Mouse (Mus musculus): ENCODE results near the gene Rnps1. TPM values are rescaled to one million over a fixed set of nuclear protein-coding genes. Genes with fewer than 3 reads are reported as not detected.
"Not testable (repeated sequence)": the region's sequence is repeated elsewhere in the genome, so short reads cannot be mapped to it uniquely, and the experiment has no call there.

Gene Rnps1
- total and polyA plus RNA-seq, 2 experiments: 17.3 to 37.6 TPM

DNA sequence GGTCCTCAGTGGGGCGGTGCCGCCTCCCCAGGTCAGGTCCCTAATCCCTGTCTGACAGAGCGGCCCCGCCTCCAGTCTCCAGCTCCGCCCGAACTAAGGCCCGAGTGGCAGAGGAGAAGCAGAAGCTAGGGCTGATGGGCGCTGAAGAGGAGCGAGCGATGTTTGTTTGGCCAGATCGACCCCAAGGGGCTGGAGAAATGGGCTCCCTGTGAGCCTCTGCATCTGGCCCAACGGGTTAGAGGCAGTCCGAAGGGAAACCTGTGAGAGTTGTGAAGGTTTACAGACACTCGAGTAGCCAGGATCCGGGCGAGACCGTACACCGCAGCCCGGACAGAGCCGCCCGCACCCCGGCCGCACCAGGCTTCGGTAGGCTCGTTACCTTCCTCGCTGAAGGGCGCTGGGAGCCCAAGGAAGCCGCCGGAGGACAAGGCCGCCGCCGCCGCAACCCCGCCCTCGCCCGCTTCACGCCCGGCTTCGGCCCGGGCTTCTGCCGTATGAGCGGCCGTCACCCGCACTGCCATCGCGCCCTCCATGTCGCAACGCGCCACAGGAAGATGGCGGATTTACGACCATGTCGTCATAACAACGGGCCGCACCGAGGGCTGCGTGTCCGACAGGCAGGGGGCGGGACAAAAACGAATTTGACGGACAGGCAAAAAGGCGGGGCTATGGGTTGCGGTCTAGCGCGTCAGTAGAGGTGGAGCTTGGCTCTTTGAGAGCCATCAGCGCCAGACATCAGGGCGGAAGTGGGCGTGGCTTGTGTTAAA is 40.6 kb downstream of the Rnps1 start:
- peak; percentile 97 for DNase-seq (ENCODE audit: extremely low read depth, low read depth, low spot score)
- peak overlapping the region; percentile 86 for H3K27ac ChIP-seq (replicated peaks; ENCODE audit: insufficient read depth, low read depth, low read length)
- WGBS: under 1% methylated on average over 67 of the region's 67 CpGs
- peaks cover 4% of the 10 kb centered on the region for H3K4me1 ChIP-seq (ENCODE audit: control insufficient read depth, insufficient read depth, low read length)
- TF ChIP-seq POLR2A (IDR thresholded peaks at IDR 0.05; ENCODE audit: extremely low read depth, insufficient read depth, low read length) (peak; percentile 94), CTCF (IDR thresholded peaks at IDR 0.05; ENCODE audit: low read depth, low read length) (no peak)
- peak overlapping the region; percentile 63 for H3K4me3 ChIP-seq (ENCODE audit: insufficient read depth, low read depth, low read length)
- peak overlapping the region; percentile 85 for H3K9ac ChIP-seq (ENCODE audit: low read depth, low read length)
- no peaks in the 10 kb centered on the region; the same call in 1 of the 2 replicates for H3K79me2 ChIP-seq (ENCODE audit: control insufficient read depth, insufficient read depth, low read length)
- peaks cover 2% of the 10 kb centered on the region; the same call in 1 of the 2 replicates for H3K36me3 ChIP-seq (ENCODE audit: control insufficient read depth, insufficient read depth, low read length)
- H3K27me3 ChIP-seq (ENCODE audit: control insufficient read depth, insufficient read depth, low read length): no peaks in the 10 kb centered on the region

DNA sequence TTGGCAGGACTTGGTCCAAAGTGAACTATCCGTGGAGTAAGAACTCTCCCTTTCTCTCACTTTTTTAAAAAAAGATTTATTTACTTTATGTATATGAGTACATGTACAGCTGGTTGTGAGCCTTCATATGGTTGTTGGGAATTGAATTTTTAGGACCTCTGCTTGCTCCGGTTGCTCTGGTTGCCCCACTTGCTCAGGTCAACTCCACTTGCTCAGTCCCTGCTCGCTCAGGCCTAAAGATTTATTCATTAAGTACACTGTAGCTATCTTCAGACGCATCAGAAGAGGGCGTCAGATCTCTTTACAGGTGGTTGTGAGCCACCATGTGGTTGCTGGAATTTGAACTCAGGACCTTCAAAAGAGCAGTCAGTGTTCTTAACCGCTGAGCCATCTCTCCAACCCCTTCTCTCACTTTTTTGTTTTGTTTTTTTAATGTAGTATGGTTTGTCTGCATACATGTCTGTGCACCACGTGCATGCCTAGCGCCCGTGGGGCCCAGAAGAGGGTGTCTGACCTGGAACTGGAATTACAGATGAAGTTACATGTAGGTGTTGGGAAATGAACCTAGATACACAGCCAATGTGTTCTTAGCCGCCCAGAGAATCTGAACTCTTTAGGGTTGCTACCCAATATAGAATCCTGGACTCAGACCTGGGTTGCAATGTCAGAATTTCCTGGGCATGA is 41.3 kb downstream of the Rnps1 start:
- not testable (repeated sequence) for H3K36me3 ChIP-seq (ENCODE audit: control insufficient read depth, insufficient read depth, low read length); H3K4me3 ChIP-seq (ENCODE audit: insufficient read depth, low read depth, low read length); H3K27me3 ChIP-seq (ENCODE audit: control insufficient read depth, insufficient read depth, low read length); H3K79me2 ChIP-seq (ENCODE audit: control insufficient read depth, insufficient read depth, low read length); DNase-seq (ENCODE audit: extremely low read depth, low read depth, low spot score); H3K4me1 ChIP-seq (ENCODE audit: control insufficient read depth, insufficient read depth, low read length)
- Histone ChIP-seq H3K9ac (ENCODE audit: low read depth, low read length) (peak overlapping the region; percentile 29; the same call in 1 of the 2 replicates), H3K27ac (replicated peaks; ENCODE audit: insufficient read depth, low read depth, low read length) (peak overlapping the region; percentile 42; the same call in 1 of the 2 replicates)
- WGBS: 23% methylated on average over 10 of the region's 10 CpGs

DNA sequence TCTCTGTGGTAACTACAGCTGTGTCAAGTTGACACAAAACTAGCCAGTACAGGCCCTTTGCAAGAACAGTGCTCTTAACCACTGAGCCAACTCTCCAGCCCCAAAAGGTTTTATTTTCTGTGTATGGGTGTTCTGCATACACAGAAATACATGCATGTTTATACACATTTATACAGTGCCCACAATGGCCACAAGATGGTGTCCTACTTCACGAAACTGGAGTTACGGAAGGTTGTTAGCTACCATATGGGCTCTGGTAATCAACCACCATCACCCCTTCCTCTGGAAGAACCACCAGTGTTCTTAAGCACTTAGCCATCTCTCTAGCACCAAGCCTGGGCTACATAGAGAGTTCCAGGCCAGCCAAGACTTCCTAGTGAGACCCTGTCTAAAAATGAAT is 47.2 kb downstream of the Rnps1 start:
- Histone ChIP-seq H3K4me3 (ENCODE audit: insufficient read depth, low read depth, low read length) (no peak overlapping the region), H3K4me1 (ENCODE audit: control insufficient read depth, insufficient read depth, low read length) (no peaks in the 10 kb centered on the region), H3K27ac (replicated peaks; ENCODE audit: insufficient read depth, low read depth, low read length) (no peak overlapping the region), H3K36me3 (ENCODE audit: control insufficient read depth, insufficient read depth, low read length) (no peaks in the 10 kb centered on the region), H3K79me2 (ENCODE audit: control insufficient read depth, insufficient read depth, low read length) (no peaks in the 10 kb centered on the region), H3K9ac (ENCODE audit: low read depth, low read length) (no peak overlapping the region), H3K27me3 (ENCODE audit: control insufficient read depth, insufficient read depth, low read length) (no peaks in the 10 kb centered on the region)
- peak; percentile 23; the same call in 1 of the 2 replicates for TF ChIP-seq CTCF (IDR thresholded peaks at IDR 0.05; ENCODE audit: low read depth, low read length)
- no peak for TF ChIP-seq POLR2A (IDR thresholded peaks at IDR 0.05; ENCODE audit: extremely low read depth, insufficient read depth, low read length)
- DNase-seq (ENCODE audit: extremely low read depth, low read depth, low spot score): peak; percentile 45
- 80% methylated on average over 2 of the region's 2 CpGs for WGBS

DNA sequence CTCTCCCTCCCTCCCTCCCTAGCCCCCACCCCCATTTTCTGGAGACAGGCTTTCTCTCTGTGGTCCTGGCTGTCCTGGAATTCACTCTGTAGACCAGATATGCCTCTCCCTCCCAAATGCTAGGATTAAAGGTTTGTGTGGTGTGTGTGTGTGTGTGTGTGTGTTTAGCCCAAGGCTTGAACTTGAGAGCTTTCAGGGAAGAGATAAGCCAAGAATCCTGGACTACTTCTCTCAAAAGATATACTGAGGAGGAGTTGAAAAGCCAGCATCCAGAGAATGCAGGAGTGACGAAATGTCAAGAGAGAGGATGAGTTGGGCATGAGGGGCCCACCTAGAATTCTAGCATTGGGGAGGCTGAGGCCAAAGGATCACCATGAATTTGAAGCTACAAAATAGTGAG is 48.6 kb downstream of the Rnps1 start:
- Histone ChIP-seq H3K9ac (ENCODE audit: low read depth, low read length) (no peak overlapping the region), H3K79me2 (ENCODE audit: control insufficient read depth, insufficient read depth, low read length) (no peaks in the 10 kb centered on the region), H3K4me1 (ENCODE audit: control insufficient read depth, insufficient read depth, low read length) (no peaks in the 10 kb centered on the region), H3K27me3 (ENCODE audit: control insufficient read depth, insufficient read depth, low read length) (no peaks in the 10 kb centered on the region), H3K27ac (replicated peaks; ENCODE audit: insufficient read depth, low read depth, low read length) (no peak overlapping the region), H3K4me3 (ENCODE audit: insufficient read depth, low read depth, low read length) (no peak overlapping the region), H3K36me3 (ENCODE audit: control insufficient read depth, insufficient read depth, low read length) (no peaks in the 10 kb centered on the region)
- 100% methylated on average over 1 of the region's 1 CpGs for WGBS
- TF ChIP-seq POLR2A (IDR thresholded peaks at IDR 0.05; ENCODE audit: extremely low read depth, insufficient read depth, low read length): no peak
- TF ChIP-seq CTCF (IDR thresholded peaks at IDR 0.05; ENCODE audit: low read depth, low read length): no peak
- DNase-seq (ENCODE audit: extremely low read depth, low read depth, low spot score): no peak

DNA sequence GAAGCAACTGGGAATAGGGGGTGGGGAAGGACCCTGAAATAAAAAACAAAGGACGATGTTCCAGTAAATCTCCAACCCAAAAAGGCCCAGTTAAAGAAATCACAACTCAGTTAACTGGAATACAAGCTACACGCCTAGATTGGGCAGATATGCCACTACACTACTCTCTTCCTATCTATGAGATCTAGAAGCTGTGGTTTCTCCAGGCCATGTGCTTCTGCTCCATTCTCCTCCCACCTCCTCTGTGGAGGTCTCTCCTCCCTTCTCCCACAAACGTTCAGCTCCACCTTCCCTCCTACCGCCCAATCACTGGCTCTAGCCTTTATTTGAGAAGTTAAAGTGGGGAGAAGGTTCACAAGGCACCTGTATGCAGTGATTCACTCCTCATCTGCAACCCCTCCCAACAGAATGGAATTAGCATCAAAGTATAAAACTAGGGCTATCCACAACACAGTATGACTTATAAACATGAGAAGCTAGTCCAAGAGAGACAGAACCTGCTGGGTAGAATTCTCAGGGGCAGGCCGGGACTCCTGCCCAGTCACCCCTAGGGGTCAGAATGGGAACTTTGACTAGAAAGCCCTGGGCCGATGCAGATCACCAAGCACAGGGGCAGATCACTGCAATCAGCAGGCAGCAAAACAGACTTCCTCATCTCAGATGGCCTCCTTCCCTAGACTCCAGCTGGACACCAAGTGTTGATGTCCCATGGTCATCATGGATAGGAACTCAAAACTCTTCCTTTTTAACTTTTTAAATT is 49.2 kb downstream of the Rnps1 start:
- H3K79me2 ChIP-seq (ENCODE audit: control insufficient read depth, insufficient read depth, low read length): no peaks in the 10 kb centered on the region
- no peaks in the 10 kb centered on the region for H3K4me1 ChIP-seq (ENCODE audit: control insufficient read depth, insufficient read depth, low read length)
- no peak for TF ChIP-seq POLR2A (IDR thresholded peaks at IDR 0.05; ENCODE audit: extremely low read depth, insufficient read depth, low read length)
- TF ChIP-seq CTCF (IDR thresholded peaks at IDR 0.05; ENCODE audit: low read depth, low read length): no peak
- no peak overlapping the region for H3K9ac ChIP-seq (ENCODE audit: low read depth, low read length)
- no peaks in the 10 kb centered on the region for H3K27me3 ChIP-seq (ENCODE audit: control insufficient read depth, insufficient read depth, low read length)
- 67% methylated on average over 6 of the region's 6 CpGs for WGBS
- no peak overlapping the region for H3K27ac ChIP-seq (replicated peaks; ENCODE audit: insufficient read depth, low read depth, low read length)
- no peak overlapping the region for H3K4me3 ChIP-seq (ENCODE audit: insufficient read depth, low read depth, low read length)
- DNase-seq (ENCODE audit: extremely low read depth, low read depth, low spot score): no peak
- H3K36me3 ChIP-seq (ENCODE audit: control insufficient read depth, insufficient read depth, low read length): no peaks in the 10 kb centered on the region
